Mouse (Mus musculus) hindbrain, embryonic 12.5 days (tissue): ENCODE results near the gene Guca2b. TPM values are rescaled to one million over a fixed set of nuclear protein-coding genes. Genes with fewer than 3 reads are reported as not detected.

Source experiments
- ATAC-seq: fragments of 200-750 bp; cut with Nextera tagmentation; 2 replicates; pipeline ENCODE4 v1.8.0; 2017; ENCODE audit warnings: moderate TSS enrichment; ENCODE audit not compliant: low FRiP score
- H3K27ac ChIP-seq: fragments of 300-500 bp; sonication (generic); 2 replicates; pipeline ENCODE4 v1.5.1; 2016; ENCODE audit warnings: mild to moderate bottlenecking
- H3K27me3 ChIP-seq: fragments of 300-500 bp; sonication (generic); 2 replicates; pipeline ENCODE4 v1.6.1; 2016; ENCODE audit warnings: mild to moderate bottlenecking
- H3K36me3 ChIP-seq: fragments of 300-500 bp; sonication (generic); 2 replicates; pipeline ENCODE4 v1.6.1; 2016; ENCODE audit warnings: mild to moderate bottlenecking
- H3K4me1 ChIP-seq: fragments of 300-500 bp; sonication (generic); 2 replicates; pipeline ENCODE4 v1.6.1; 2016
- H3K4me2 ChIP-seq: fragments of 300-500 bp; sonication (generic); replicated peaks from 2 replicates; pipeline ENCODE4 v1.6.1; 2016; ENCODE audit warnings: mild to moderate bottlenecking
- H3K4me3 ChIP-seq: fragments of 300-500 bp; sonication (generic); 2 replicates; pipeline ENCODE4 v1.5.1; 2016; ENCODE audit warnings: mild to moderate bottlenecking
- H3K9ac ChIP-seq: fragments of 300-500 bp; sonication (generic); 2 replicates; pipeline ENCODE4 v1.6.1; 2016; ENCODE audit warnings: mild to moderate bottlenecking, moderate library complexity
- H3K9me3 ChIP-seq: fragments of 300-500 bp; sonication (generic); replicated peaks from 2 replicates; pipeline ENCODE4 v1.6.1; 2016; ENCODE audit warnings: mild to moderate bottlenecking
- WGBS: fragments of 180-500 bp; shearing (Covaris S2); methylation state at CpG from one replicate; pipeline ENCODE4 v1.1.7; 2016; 5-methylcytosine and 5-hydroxymethylcytosine counted together
- polyA plus RNA-seq: library from polyadenylated mRNA; unstranded; fragments of >200 nt; fragmentation: Nextera tagmentation; extraction: Ambion mirVana; gene quantifications from 2 replicates; pipeline ENCODE4 v1.2.1, GENCODE M21; 2016

The Guca2b gene
- polyA plus RNA-seq, 1 experiment from 2014 or later: not detected

GRCm38 (mm10) chr4:119669356-119670209, 10.8 kb upstream of the Guca2b start:
- Histone ChIP-seq H3K27ac (no peak overlapping the region), H3K36me3 (no peaks in the 10 kb centered on the region), H3K27me3 (no peaks in the 10 kb centered on the region), H3K4me2 (no peak overlapping the region), H3K9me3 (no peaks in the 10 kb centered on the region), H3K9ac (no peak overlapping the region), H3K4me3 (no peak overlapping the region), H3K4me1 (peaks cover 8% of the 10 kb centered on the region)
- 0 out of 2 replicates have a peak, but pooled peaks have one; percentile 20 for ATAC-seq
- WGBS: 62% methylated on average over 10 of the region's 10 CpGs

DNA sequence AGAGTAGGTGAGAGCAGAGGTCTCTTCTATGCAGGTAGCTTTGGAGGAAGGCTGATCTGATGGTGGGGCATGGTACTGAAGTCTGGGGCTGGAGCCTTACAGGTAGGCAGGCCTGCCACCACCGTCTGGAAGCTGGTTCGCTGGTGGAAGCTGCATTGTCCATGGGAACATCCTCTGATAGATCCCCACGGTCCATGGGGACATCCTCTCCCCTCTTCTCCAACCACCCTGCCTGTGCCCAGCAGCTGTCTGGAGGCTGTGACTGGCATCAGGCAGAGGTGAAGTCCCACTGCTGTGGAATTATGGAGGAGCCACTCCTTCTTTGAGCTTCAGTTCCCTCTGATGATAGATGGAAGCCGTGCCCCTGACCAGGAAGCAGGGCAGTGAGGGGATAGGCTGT, 9.8 kb upstream of the Guca2b start:
- Histone ChIP-seq H3K36me3 (no peaks in the 10 kb centered on the region), H3K4me2 (no peak overlapping the region), H3K27ac (no peak overlapping the region), H3K4me3 (no peak overlapping the region), H3K4me1 (peaks cover 8% of the 10 kb centered on the region), H3K27me3 (no peaks in the 10 kb centered on the region), H3K9ac (no peak overlapping the region), H3K9me3 (no peaks in the 10 kb centered on the region)
- 74% methylated on average over 4 of the region's 4 CpGs for WGBS
- ATAC-seq: no peak

DNA sequence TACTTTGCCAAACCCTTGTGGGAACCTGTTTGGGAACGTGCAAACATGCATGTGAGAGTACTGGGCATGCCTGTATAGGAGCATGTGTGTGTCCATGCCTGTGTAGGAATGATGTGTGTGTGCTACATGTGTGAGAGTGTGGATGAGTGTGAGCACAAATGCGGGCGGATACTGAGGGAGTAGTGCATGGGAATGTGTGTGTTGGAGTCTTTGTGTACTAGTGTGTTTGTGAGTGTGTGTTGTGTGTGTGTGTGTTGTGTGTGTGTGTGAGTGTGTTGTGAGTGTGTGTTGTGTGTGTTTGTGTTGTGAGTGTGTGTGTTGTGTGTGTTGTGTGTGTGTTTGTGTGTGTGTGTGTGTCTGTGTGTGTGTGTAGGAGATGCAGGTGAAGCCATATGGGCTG, 9.4 kb upstream of the Guca2b start:
- Histone ChIP-seq H3K4me2 (no peak overlapping the region), H3K4me3 (no peak overlapping the region), H3K27ac (no peak overlapping the region), H3K36me3 (no peaks in the 10 kb centered on the region), H3K27me3 (no peaks in the 10 kb centered on the region), H3K9ac (no peak overlapping the region), H3K9me3 (no peaks in the 10 kb centered on the region), H3K4me1 (peaks cover 8% of the 10 kb centered on the region)
- 90% methylated on average over 3 of the region's 3 CpGs for WGBS
- ATAC-seq: no peak

GRCm38 (mm10) chr4:119667454-119667853, 8.7 kb upstream of the Guca2b start:
- 29% methylated on average over 5 of the region's 5 CpGs for WGBS
- no peaks in the 10 kb centered on the region for H3K36me3 ChIP-seq
- no peak overlapping the region for H3K4me2 ChIP-seq
- no peaks in the 10 kb centered on the region for H3K9me3 ChIP-seq
- ATAC-seq: peak; percentile 3; the same call in 1 of the 2 replicates
- H3K27me3 ChIP-seq: no peaks in the 10 kb centered on the region
- H3K27ac ChIP-seq: no peak overlapping the region
- H3K9ac ChIP-seq: no peak overlapping the region
- peaks cover 8% of the 10 kb centered on the region for H3K4me1 ChIP-seq
- H3K4me3 ChIP-seq: no peak overlapping the region

DNA sequence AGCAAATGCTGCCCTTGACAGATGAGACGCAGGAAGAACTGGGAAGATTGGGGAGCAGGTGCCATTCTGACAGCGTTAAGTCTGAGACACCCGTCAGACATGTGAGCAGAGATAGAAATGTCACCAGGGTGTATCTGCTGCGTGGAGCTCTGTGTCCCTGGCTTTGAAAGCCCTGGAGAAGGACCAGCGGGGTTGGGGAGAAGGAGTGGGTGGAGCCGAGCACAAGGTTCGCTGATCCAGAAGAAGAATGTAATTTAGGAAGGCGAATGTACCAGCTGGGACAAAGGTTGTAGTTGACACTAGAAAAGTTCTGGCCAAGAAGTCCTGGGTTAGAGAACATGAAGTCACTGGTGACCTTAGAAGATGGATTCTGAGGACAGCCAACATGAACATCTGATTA, 7.4 kb upstream of the Guca2b start:
- no peak overlapping the region for H3K4me3 ChIP-seq
- H3K36me3 ChIP-seq: no peaks in the 10 kb centered on the region
- no peak overlapping the region for H3K4me2 ChIP-seq
- ATAC-seq: no peak
- 34% methylated on average over 8 of the region's 8 CpGs for WGBS
- H3K27ac ChIP-seq: no peak overlapping the region
- peaks cover 8% of the 10 kb centered on the region for H3K4me1 ChIP-seq
- H3K9ac ChIP-seq: no peak overlapping the region
- no peaks in the 10 kb centered on the region for H3K9me3 ChIP-seq
- no peaks in the 10 kb centered on the region for H3K27me3 ChIP-seq

GRCm38 (mm10) chr4:119665166-119665565, 6.4 kb upstream of the Guca2b start:
- 88% methylated on average over 2 of the region's 2 CpGs for WGBS

DNA sequence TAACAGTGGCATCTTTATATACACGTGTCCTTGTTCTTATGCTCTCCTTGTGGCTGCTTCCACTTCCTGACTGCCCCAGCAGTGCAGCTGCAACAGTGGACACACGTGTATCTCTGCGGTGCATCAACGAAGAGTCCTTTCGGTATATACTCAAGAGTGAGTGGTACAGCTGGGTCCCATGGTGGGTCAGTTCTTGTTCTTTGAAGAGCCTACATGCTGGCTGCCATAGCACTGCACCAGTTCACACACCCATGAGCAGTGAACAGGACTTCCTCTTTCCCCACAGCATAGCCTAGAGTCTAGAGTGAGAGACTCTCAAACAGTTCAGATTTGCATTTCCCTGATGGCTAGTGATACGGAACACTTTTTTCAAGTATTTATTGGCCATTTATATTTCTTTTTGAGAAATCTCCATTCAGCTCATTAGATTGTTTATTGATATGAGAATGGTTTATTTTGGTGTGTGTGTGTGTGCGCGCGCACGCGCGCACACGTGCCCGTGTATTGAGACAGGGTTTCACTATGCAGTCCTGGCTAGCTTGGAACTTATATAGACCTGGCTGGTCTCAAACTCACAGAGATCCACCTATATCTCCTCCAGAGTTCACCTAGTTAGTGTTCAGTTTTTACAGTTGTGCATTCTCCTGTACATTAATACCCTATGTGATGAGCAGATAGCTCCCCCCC, 4.8 kb upstream of the Guca2b start:
- ATAC-seq: no peak
- Histone ChIP-seq H3K27ac (no peak overlapping the region), H3K4me2 (no peak overlapping the region), H3K4me3 (no peak overlapping the region), H3K4me1 (no peaks in the 10 kb centered on the region; the same call in 1 of the 2 replicates), H3K27me3 (no peaks in the 10 kb centered on the region; the same call in 1 of the 2 replicates), H3K36me3 (no peaks in the 10 kb centered on the region), H3K9ac (no peak overlapping the region), H3K9me3 (no peaks in the 10 kb centered on the region)
- WGBS: 93% methylated on average over 14 of the region's 14 CpGs

More at GRCm38 (mm10) chr4:119665166-119665565, 6.4 kb upstream of the Guca2b start:
- Histone ChIP-seq H3K4me2 (no peak overlapping the region), H3K9ac (no peak overlapping the region), H3K9me3 (no peaks in the 10 kb centered on the region), H3K27me3 (no peaks in the 10 kb centered on the region), H3K4me3 (no peak overlapping the region), H3K4me1 (peaks cover 6% of the 10 kb centered on the region), H3K36me3 (no peaks in the 10 kb centered on the region), H3K27ac (no peak overlapping the region)
- no peak for ATAC-seq

DNA sequence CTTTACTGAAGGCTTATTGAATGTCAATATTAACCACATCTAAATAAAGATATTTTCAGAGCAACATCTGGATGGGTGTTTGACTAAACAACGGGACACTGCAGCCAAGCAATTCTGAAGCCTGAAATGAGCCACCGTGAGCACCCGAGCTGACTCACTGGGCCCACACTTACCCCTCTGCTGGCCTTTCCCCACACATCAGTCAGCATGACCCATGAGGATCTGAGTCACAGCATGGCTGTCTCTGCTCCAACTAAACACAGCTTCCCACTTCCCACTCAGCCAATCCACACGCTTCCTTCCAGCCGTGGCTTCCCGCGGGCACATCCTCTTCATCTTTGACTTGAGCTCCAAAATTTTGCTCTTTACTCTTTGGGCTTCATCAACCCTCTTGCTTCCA, 4.2 kb upstream of the Guca2b start:
- no peaks in the 10 kb centered on the region for H3K9me3 ChIP-seq
- no peak overlapping the region for H3K4me2 ChIP-seq
- no peak for ATAC-seq
- 90% methylated on average over 7 of the region's 7 CpGs for WGBS
- no peak overlapping the region for H3K4me3 ChIP-seq
- H3K36me3 ChIP-seq: no peaks in the 10 kb centered on the region
- no peaks in the 10 kb centered on the region; the same call in 1 of the 2 replicates for H3K27me3 ChIP-seq
- H3K9ac ChIP-seq: no peak overlapping the region
- no peaks in the 10 kb centered on the region; the same call in 1 of the 2 replicates for H3K4me1 ChIP-seq
- no peak overlapping the region for H3K27ac ChIP-seq

- H3K4me3 ChIP-seq: no peak overlapping the region
- H3K27ac ChIP-seq: no peak overlapping the region
- H3K9me3 ChIP-seq: no peaks in the 10 kb centered on the region
- no peak overlapping the region for H3K9ac ChIP-seq
- no peak overlapping the region for H3K4me2 ChIP-seq
- no peak for ATAC-seq
- 73% methylated on average over 4 of the region's 4 CpGs for WGBS
- no peaks in the 10 kb centered on the region for H3K36me3 ChIP-seq
- no peaks in the 10 kb centered on the region; the same call in 1 of the 2 replicates for H3K4me1 ChIP-seq
- no peaks in the 10 kb centered on the region; the same call in 1 of the 2 replicates for H3K27me3 ChIP-seq
Measured at GRCm38 (mm10) chr4:119662151-119662550, 3.4 kb upstream of the Guca2b start.

DNA sequence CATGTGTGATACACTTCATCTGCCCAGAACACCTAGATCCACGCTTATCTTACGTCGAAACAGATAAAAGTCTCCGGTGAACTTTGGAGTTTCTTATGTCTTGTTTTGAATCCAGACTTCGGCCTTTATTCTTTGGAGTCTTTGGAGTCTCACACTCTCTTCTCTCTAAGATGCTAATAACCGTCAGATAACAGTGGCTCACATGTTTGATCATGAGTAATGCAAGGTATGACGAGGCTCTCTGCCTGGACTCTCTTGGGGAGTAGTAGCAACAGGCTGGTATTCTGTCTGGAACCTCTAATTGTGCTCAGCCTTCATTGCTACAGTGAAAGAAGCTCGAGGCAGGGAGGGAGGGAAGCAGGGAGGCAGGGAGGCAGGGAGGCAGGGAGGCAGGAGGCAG, 1.3 kb upstream of the Guca2b start:
- WGBS: 83% methylated on average over 8 of the region's 8 CpGs
- H3K27me3 ChIP-seq: no peaks in the 10 kb centered on the region; the same call in 1 of the 2 replicates
- no peaks in the 10 kb centered on the region for H3K4me1 ChIP-seq
- H3K4me3 ChIP-seq: no peak overlapping the region
- H3K27ac ChIP-seq: no peak overlapping the region
- no peak overlapping the region for H3K4me2 ChIP-seq
- ATAC-seq: no peak
- no peak overlapping the region for H3K9ac ChIP-seq
- no peaks in the 10 kb centered on the region for H3K36me3 ChIP-seq
- H3K9me3 ChIP-seq: no peaks in the 10 kb centered on the region

DNA sequence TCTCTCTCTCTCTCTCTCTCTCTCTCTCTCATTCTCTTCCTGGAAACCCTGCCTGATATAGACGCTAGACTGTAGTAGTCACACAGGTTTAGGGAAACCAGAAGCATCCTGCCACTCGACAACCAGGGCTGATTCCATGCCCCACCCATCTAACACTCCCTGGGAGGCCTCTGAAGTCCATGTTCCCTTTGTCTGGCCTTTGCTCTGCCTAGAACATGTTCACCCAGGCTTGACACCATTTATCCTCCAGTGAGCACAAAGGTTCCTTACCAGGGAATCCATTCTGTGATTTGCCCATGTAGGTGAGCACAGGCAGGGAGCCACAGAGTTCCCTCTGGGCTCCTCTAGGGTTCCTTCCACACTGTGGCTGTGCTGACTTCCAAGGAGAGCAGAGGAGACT, 508 bp downstream of the Guca2b start:
- no peak for ATAC-seq
- no peak overlapping the region for H3K9ac ChIP-seq

DNA sequence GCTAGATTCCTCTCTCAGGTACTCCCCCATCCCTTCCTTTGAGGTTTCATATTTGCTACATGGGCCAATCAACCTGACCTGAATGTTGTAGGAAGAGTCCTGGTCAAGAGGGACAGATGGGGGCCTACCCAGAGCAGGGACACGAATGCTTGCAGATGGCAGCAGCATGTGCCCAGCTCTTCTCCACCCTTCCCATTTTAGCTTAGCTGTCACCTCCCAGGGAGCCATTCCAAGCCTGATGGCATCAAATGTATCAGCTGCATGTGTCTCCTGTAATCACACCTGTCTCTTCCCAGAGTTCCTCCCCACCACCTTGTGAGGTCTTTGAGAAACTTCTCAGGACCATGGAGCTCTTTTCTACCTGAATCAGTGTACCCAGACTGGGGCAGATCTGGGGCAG, 1.7 kb downstream of the Guca2b start:
- Histone ChIP-seq H3K4me2 (no peak overlapping the region), H3K27me3 (no peaks in the 10 kb centered on the region; the same call in 1 of the 2 replicates), H3K9ac (no peak overlapping the region), H3K4me3 (no peak overlapping the region), H3K27ac (no peak overlapping the region), H3K36me3 (no peaks in the 10 kb centered on the region), H3K4me1 (no peaks in the 10 kb centered on the region), H3K9me3 (peaks cover 13% of the 10 kb centered on the region; the same call in 1 of the 2 replicates)
- whole genome bisulfite sequencing: 86% methylated on average over 1 of the region's 1 CpGs
- ATAC-seq: no peak

More for the DNA sequence above, 508 bp downstream of the Guca2b start:
- 50% methylated on average over 1 of the region's 2 CpGs for WGBS
- Histone ChIP-seq H3K36me3 (no peaks in the 10 kb centered on the region), H3K27me3 (no peaks in the 10 kb centered on the region; the same call in 1 of the 2 replicates), H3K4me2 (no peak overlapping the region), H3K27ac (no peak overlapping the region), H3K4me1 (no peaks in the 10 kb centered on the region), H3K9me3 (peaks cover 7% of the 10 kb centered on the region; the same call in 1 of the 2 replicates), H3K4me3 (no peak overlapping the region)
